In the genomic region with DNA sequence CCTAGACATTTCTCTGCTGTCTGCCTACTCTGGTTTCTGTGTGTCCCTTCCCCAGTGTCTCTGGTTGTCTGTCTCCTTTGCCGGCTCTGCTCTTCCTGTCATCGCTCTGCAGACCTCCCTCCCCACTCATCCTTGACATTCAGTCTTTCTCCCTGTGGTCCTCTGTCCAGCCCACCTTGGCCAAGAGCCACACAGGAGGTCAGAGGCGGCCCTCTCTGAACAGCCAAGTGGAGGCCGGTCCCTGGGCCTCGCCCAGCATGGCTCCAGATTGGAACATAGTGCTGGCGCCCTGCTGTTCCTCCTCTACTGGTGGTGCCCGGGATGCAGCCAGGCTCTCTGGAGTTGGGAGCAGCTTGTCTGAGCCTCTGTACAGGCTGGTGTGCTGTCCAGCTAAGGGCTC, we compare ENCODE assay signal across 26 mouse cellular contexts. TPM values are rescaled to one million over a fixed set of nuclear protein-coding genes. Genes with fewer than 3 reads are reported as not detected.
DNase-seq lines count a peak whose midpoint lies in the region; ATAC-seq lines count a peak whose summit lies in the region.
"Had no signal": no experiment of that assay in that cellular context is flagged by ENCODE, and none has a peak within 500 bp of the region (broad histone marks: within the 10 kb centered on the region; RNA-seq: fewer than 3 reads in every experiment).

No protein-coding gene starts in this region.

- H3K4me2 ChIP-seq in neural tube, embryonic 12.5 days (replicated peaks) = no peak overlapping the region
- no peak overlapping the region for H3K4me2 ChIP-seq in neural tube, embryonic 15.5 days
- H3K4me2 ChIP-seq in heart, embryonic 14.5 days (ENCODE audit: low read length) = no peak overlapping the region
- H3K4me2 ChIP-seq in midbrain, embryonic 13.5 days (replicated peaks) = no peak overlapping the region
- H3K4me2 ChIP-seq: midbrain, embryonic 11.5 days had no signal

- no peak for ATAC-seq in neural tube, embryonic 12.5 days (ENCODE audit: low FRiP score, low read depth)
- ATAC-seq in neural tube, embryonic 15.5 days (ENCODE audit: low FRiP score) = no peak
- no peak for ATAC-seq in heart, embryonic 14.5 days (ENCODE audit: insufficient number of reproducible peaks, insufficient read depth, low FRiP score, low read depth)
- ATAC-seq in midbrain, embryonic 13.5 days = no peak
- ATAC-seq: activated CD4-positive, CD25-positive, alpha-beta regulatory T cell, adult 4 months; liver, postnatal 0 days had no signal

- no peak overlapping the region for H3K27ac ChIP-seq in neural tube, embryonic 12.5 days
- no peak overlapping the region for H3K27ac ChIP-seq in neural tube, embryonic 15.5 days (replicated peaks)
- H3K27ac ChIP-seq in heart, embryonic 14.5 days (replicated peaks in 1 of 2; ENCODE audit: control insufficient read depth in 1 of 2, insufficient read depth in 1 of 2, low read depth in 2 of 2, low read length in 2 of 2) = no peak overlapping the region
- H3K27ac ChIP-seq in midbrain, embryonic 13.5 days = no peak overlapping the region

- H3K4me3 ChIP-seq in neural tube, embryonic 12.5 days = no peak overlapping the region
- no peak overlapping the region for H3K4me3 ChIP-seq in neural tube, embryonic 15.5 days (replicated peaks)
- no peak overlapping the region for H3K4me3 ChIP-seq in heart, embryonic 14.5 days (ENCODE audit: control insufficient read depth in 1 of 2, insufficient read depth in 1 of 2, low read depth in 1 of 2, low read length in 2 of 2)
- H3K4me3 ChIP-seq in midbrain, embryonic 13.5 days (replicated peaks) = no peak overlapping the region
- H3K4me3 ChIP-seq: erythroblast, embryonic 14.5 days; myocyte had no signal

- H3K36me3 ChIP-seq in neural tube, embryonic 12.5 days = no peaks in the 10 kb centered on the region; the same call in 1 of the 2 replicates
- H3K36me3 ChIP-seq in neural tube, embryonic 15.5 days = no peaks in the 10 kb centered on the region
- peaks cover 67% of the 10 kb centered on the region for H3K36me3 ChIP-seq in heart, embryonic 14.5 days (ENCODE audit: control insufficient read depth, insufficient read depth, low read length)
- H3K36me3 ChIP-seq in midbrain, embryonic 13.5 days = no peaks in the 10 kb centered on the region

- H3K4me1 ChIP-seq in neural tube, embryonic 12.5 days = peaks cover 3% of the 10 kb centered on the region; the same call in 1 of the 2 replicates
- peaks cover 13% of the 10 kb centered on the region for H3K4me1 ChIP-seq in neural tube, embryonic 15.5 days
- H3K4me1 ChIP-seq in heart, embryonic 14.5 days (ENCODE audit: control insufficient read depth in 2 of 2, insufficient read depth in 2 of 2, low read length in 2 of 2) = peaks cover 35 to 56% of the 10 kb centered on the region in 2 experiments
- H3K4me1 ChIP-seq in midbrain, embryonic 13.5 days (replicated peaks) = no peaks in the 10 kb centered on the region

- peak; percentile 39 to 54 for DNase-seq in heart, adult 18-20 months
- no peak for DNase-seq in heart, postnatal 25 days (ENCODE audit: low spot score)
- no peak for DNase-seq in right cerebral cortex, postnatal 4 days
- no peak for DNase-seq in right cerebral cortex, postnatal 36 days (ENCODE audit: low spot score in 2 of 2)
- DNase-seq: cerebellum, adult 9-10 months; embryo, embryonic 11 days; forebrain, postnatal 0 days; gastrocnemius, postnatal 36 days; kidney, postnatal 14 days; liver, postnatal 0 days; lung, postnatal 4 days; right cerebral cortex, postnatal 25 days; thymus, adult 18-20 months had no signal

- 88% methylated on average over 7 of the region's 7 CpGs for WGBS in neural tube, embryonic 12.5 days
- WGBS in neural tube, embryonic 15.5 days = 88% methylated on average over 7 of the region's 7 CpGs
- WGBS in heart, embryonic 14.5 days = 52% methylated on average over 7 of the region's 7 CpGs
- whole genome bisulfite sequencing in midbrain, embryonic 13.5 days = 82% methylated on average over 7 of the region's 7 CpGs

- no peaks in the 10 kb centered on the region for H3K9me3 ChIP-seq in neural tube, embryonic 12.5 days
- no peaks in the 10 kb centered on the region for H3K9me3 ChIP-seq in neural tube, embryonic 15.5 days (replicated peaks)
- H3K9me3 ChIP-seq in heart, embryonic 14.5 days (ENCODE audit: control insufficient read depth, low read length) = no peaks in the 10 kb centered on the region
- no peaks in the 10 kb centered on the region for H3K9me3 ChIP-seq in midbrain, embryonic 13.5 days

- H3K9ac ChIP-seq in neural tube, embryonic 12.5 days = 0 out of 2 replicates have a peak overlapping the region, but pooled peaks have one; percentile 5
- no peak overlapping the region for H3K9ac ChIP-seq in neural tube, embryonic 15.5 days (replicated peaks)
- peak overlapping the region; percentile 25 for H3K9ac ChIP-seq in heart, embryonic 14.5 days (ENCODE audit: low read length)
- H3K9ac ChIP-seq in midbrain, embryonic 13.5 days (replicated peaks) = no peak overlapping the region
- H3K9ac ChIP-seq: forebrain, postnatal 0 days; liver, postnatal 0 days had no signal

- intact Hi-C loops in heart, postnatal 25 days (cut with DNase I) = loop anchor here (5.0 kb wide), 1 partner anchor 56 kb away; no protein-coding TSS in a partner anchor

- H3K27me3 ChIP-seq in neural tube, embryonic 12.5 days (replicated peaks) = no peaks in the 10 kb centered on the region
- H3K27me3 ChIP-seq in neural tube, embryonic 15.5 days (replicated peaks) = no peaks in the 10 kb centered on the region
- H3K27me3 ChIP-seq in heart, embryonic 14.5 days (ENCODE audit: control insufficient read depth, insufficient read depth, low read length) = no peaks in the 10 kb centered on the region
- no peaks in the 10 kb centered on the region for H3K27me3 ChIP-seq in midbrain, embryonic 13.5 days

RNA-seq across cellular contexts. Expression of a gene that starts 34.2 kb away (rescaled TPM):
- 100 to 1,000 TPM; 153 to 170 TPM for total RNA-seq in heart, adult 18-20 months (2021)
- total RNA-seq in heart, postnatal 25 days (2021) = 100 to 1,000 TPM; 249 to 297 TPM
- polyA plus RNA-seq in neural tube, embryonic 12.5 days (2016; fragmentation: Nextera tagmentation; extraction: Ambion mirVana) = 11.3 and 12.4 TPM in 2 replicates
- 7.5 and 9.8 TPM in 2 replicates for polyA plus RNA-seq in neural tube, embryonic 15.5 days (2015; fragmentation: Nextera tagmentation; extraction: Ambion mirVana)
- 67.5 and 68.3 TPM in 2 replicates for polyA plus RNA-seq in heart, embryonic 14.5 days (2014; fragmentation: Nextera tagmentation; extraction: Ambion mirVana)
- 4.2 and 5.0 TPM in 2 replicates for polyA plus RNA-seq in midbrain, embryonic 13.5 days (2015; fragmentation: Nextera tagmentation; extraction: Ambion mirVana)
- polyA plus RNA-seq: activated CD4-positive, CD25-positive, alpha-beta regulatory T cell, adult 4 months had no signal

RNA-seq across cellular contexts. Expression of a gene that starts 49.7 kb away (rescaled TPM):
- total RNA-seq in heart, adult 18-20 months (2021) = not detected
- total RNA-seq in heart, postnatal 25 days (2021) = not detected
- not detected in 2 replicates for polyA plus RNA-seq in neural tube, embryonic 12.5 days (2016; fragmentation: Nextera tagmentation; extraction: Ambion mirVana)
- not detected in 2 replicates for polyA plus RNA-seq in neural tube, embryonic 15.5 days (2015; fragmentation: Nextera tagmentation; extraction: Ambion mirVana)
- polyA plus RNA-seq in heart, embryonic 14.5 days (2014; fragmentation: Nextera tagmentation; extraction: Ambion mirVana) = not detected in 2 replicates
- polyA plus RNA-seq in midbrain, embryonic 13.5 days (2015; fragmentation: Nextera tagmentation; extraction: Ambion mirVana) = not detected in 2 replicates
- total RNA-seq: forebrain, postnatal 0 days; gastrocnemius, postnatal 36 days; layer of hippocampus, postnatal 10 days; left cerebral cortex, postnatal 36 days had no signal
- polyA plus RNA-seq: activated CD4-positive, CD25-positive, alpha-beta regulatory T cell, adult 4 months; erythroblast, embryonic 14.5 days; forebrain, postnatal 0 days; hindbrain, embryonic 11.5 days; intestine, embryonic 14.5 days; liver, postnatal 0 days; midbrain, embryonic 11.5 days; urinary bladder, adult 2 months had no signal

Comparison
In these comparisons a context has a peak if more than half of its experiments do, and no peak if none do; other contexts are left out.
1. DNase-seq: peak in heart, adult 18-20 months (2 of 2); none in heart, postnatal 25 days (single experiment), right cerebral cortex, postnatal 4 days (single experiment) and right cerebral cortex, postnatal 36 days (0 of 2).
2. H3K9ac ChIP-seq: peak in neural tube, embryonic 12.5 days (single experiment) and heart, embryonic 14.5 days (single experiment); none in neural tube, embryonic 15.5 days (single experiment) and midbrain, embryonic 13.5 days (single experiment).